ENCODE assay signal across 23 mouse cellular contexts in genomic region chr1:120070168-120070567, GRCm38 (mm10). TPM values are rescaled to one million over a fixed set of nuclear protein-coding genes. Genes with fewer than 3 reads are reported as not detected.
DNase-seq lines count a peak whose midpoint lies in the region; ATAC-seq and TF ChIP-seq lines count a peak whose summit lies in the region.
"Had no signal": no experiment of that assay in that cellular context is flagged by ENCODE, and none has a peak within 500 bp of the region (broad histone marks: within the 10 kb centered on the region; RNA-seq: fewer than 3 reads in every experiment).

No protein-coding gene starts in this region.

- TF ChIP-seq CTCF in hindbrain, postnatal 0 days (IDR thresholded peaks at IDR 0.05; ENCODE audit: low read depth) = no peak

- DNase-seq in kidney, adult 8-10 months = peak; percentile 47 to 66
- DNase-seq in kidney, postnatal 10 days = no peak
- peak; percentile 59 for DNase-seq in midbrain, embryonic 11.5 days (ENCODE audit: low spot score, missing footprints)
- no peak for DNase-seq in midbrain, embryonic 14.5 days
- peak; percentile 43 to 84 for DNase-seq in kidney, postnatal 25 days
- no peak for DNase-seq in hindbrain, postnatal 0 days (ENCODE audit: low spot score)
- DNase-seq in MN1 (ENCODE audit: low spot score) = no peak
- DNase-seq: adrenal gland, adult 2 months; B cell, adult 2 months; cerebellum, adult 11 months; cerebellum, adult 9-11 months; gastrocnemius, postnatal 10 days; lung, postnatal 14 days had no signal

- no peak for ATAC-seq in midbrain, embryonic 11.5 days (ENCODE audit: low FRiP score)
- no peak for ATAC-seq in midbrain, embryonic 14.5 days (ENCODE audit: low FRiP score, low TSS enrichment)
- no peak for ATAC-seq in hindbrain, postnatal 0 days
- ATAC-seq: forebrain, embryonic 16.5 days had no signal

- H3K36me3 ChIP-seq in midbrain, embryonic 11.5 days (ENCODE audit: control insufficient read depth, insufficient read depth, low read length) = no peaks in the 10 kb centered on the region
- no peaks in the 10 kb centered on the region for H3K36me3 ChIP-seq in midbrain, embryonic 14.5 days (ENCODE audit: control insufficient read depth, insufficient read depth, low read length)
- no peaks in the 10 kb centered on the region for H3K36me3 ChIP-seq in hindbrain, postnatal 0 days (ENCODE audit: insufficient read depth, low read length)
- H3K36me3 ChIP-seq: forebrain, embryonic 10.5 days; G1E; hindbrain, embryonic 10.5 days; limb, embryonic 12.5 days; midbrain, embryonic 12.5 days had no signal

- peaks cover 13% of the 10 kb centered on the region; the same call in 1 of the 2 replicates for H3K4me1 ChIP-seq in midbrain, embryonic 11.5 days (ENCODE audit: control insufficient read depth, insufficient read depth, low read length)
- H3K4me1 ChIP-seq in midbrain, embryonic 14.5 days (ENCODE audit: control insufficient read depth, insufficient read depth, low read length) = peaks cover 4% of the 10 kb centered on the region
- peaks cover 6% of the 10 kb centered on the region; the same call in 1 of the 2 replicates for H3K4me1 ChIP-seq in hindbrain, postnatal 0 days (ENCODE audit: insufficient read depth, low read length)

- H3K9me3 ChIP-seq in midbrain, embryonic 11.5 days (ENCODE audit: control insufficient read depth, low read length) = no peaks in the 10 kb centered on the region
- H3K9me3 ChIP-seq in midbrain, embryonic 14.5 days (ENCODE audit: control insufficient read depth, low read length) = no peaks in the 10 kb centered on the region
- no peaks in the 10 kb centered on the region for H3K9me3 ChIP-seq in hindbrain, postnatal 0 days (ENCODE audit: low read length)
- H3K9me3 ChIP-seq: forebrain, embryonic 10.5 days; G1E; hindbrain, embryonic 10.5 days; limb, embryonic 12.5 days; midbrain, embryonic 12.5 days had no signal

- H3K4me2 ChIP-seq in midbrain, embryonic 11.5 days = no peak overlapping the region
- H3K4me2 ChIP-seq in midbrain, embryonic 14.5 days (ENCODE audit: low read length) = no peak overlapping the region
- no peak overlapping the region for H3K4me2 ChIP-seq in hindbrain, postnatal 0 days (ENCODE audit: low read depth, low read length)
- H3K4me2 ChIP-seq: heart, embryonic 11.5 days; limb, embryonic 12.5 days; midbrain, embryonic 12.5 days had no signal

- no peak overlapping the region for H3K4me3 ChIP-seq in midbrain, embryonic 11.5 days (ENCODE audit: low read depth, low read length)
- H3K4me3 ChIP-seq in midbrain, embryonic 14.5 days (replicated peaks; ENCODE audit: low read depth, low read length) = no peak overlapping the region
- no peak overlapping the region for H3K4me3 ChIP-seq in hindbrain, postnatal 0 days (ENCODE audit: low read length)
- H3K4me3 ChIP-seq: forebrain, embryonic 10.5 days; hindbrain, embryonic 10.5 days; layer of hippocampus, adult 2 months; limb, embryonic 12.5 days; midbrain, embryonic 12.5 days had no signal

- 66% methylated on average over 6 of the region's 6 CpGs for WGBS in midbrain, embryonic 11.5 days
- 68% methylated on average over 6 of the region's 6 CpGs for WGBS in midbrain, embryonic 14.5 days
- 80% methylated on average over 6 of the region's 6 CpGs for WGBS in hindbrain, postnatal 0 days

- H3K27ac ChIP-seq in midbrain, embryonic 11.5 days (ENCODE audit: low read depth, low read length) = no peak overlapping the region
- no peak overlapping the region for H3K27ac ChIP-seq in midbrain, embryonic 14.5 days (replicated peaks; ENCODE audit: low read depth, low read length)
- no peak overlapping the region for H3K27ac ChIP-seq in hindbrain, postnatal 0 days
- H3K27ac ChIP-seq: forebrain, embryonic 10.5 days; hindbrain, embryonic 10.5 days; layer of hippocampus, adult 2 months; limb, embryonic 12.5 days; midbrain, embryonic 12.5 days; stomach, postnatal 0 days had no signal

- peaks cover 13% of the 10 kb centered on the region for H3K27me3 ChIP-seq in midbrain, embryonic 11.5 days (ENCODE audit: control insufficient read depth, insufficient read depth, low read length)
- peaks cover 13% of the 10 kb centered on the region; the same call in 1 of the 2 replicates for H3K27me3 ChIP-seq in midbrain, embryonic 14.5 days (ENCODE audit: control insufficient read depth, insufficient read depth, low read length)
- no peaks in the 10 kb centered on the region for H3K27me3 ChIP-seq in hindbrain, postnatal 0 days (ENCODE audit: insufficient read depth, low read length)
- H3K27me3 ChIP-seq: CH12.LX had no signal

- H3K9ac ChIP-seq in midbrain, embryonic 11.5 days (ENCODE audit: low read length) = no peak overlapping the region
- H3K9ac ChIP-seq in midbrain, embryonic 14.5 days (replicated peaks; ENCODE audit: low read length) = no peak overlapping the region
- no peak overlapping the region for H3K9ac ChIP-seq in hindbrain, postnatal 0 days (replicated peaks; ENCODE audit: low read length)
- H3K9ac ChIP-seq: limb, embryonic 12.5 days; midbrain, embryonic 12.5 days had no signal

RNA-seq across cellular contexts. Expression of gene Tmem37, which starts 3.7 kb away (rescaled TPM):
- 6.8 and 7.3 TPM in 2 replicates for polyA plus RNA-seq in midbrain, embryonic 11.5 days (2014; fragmentation: Nextera tagmentation; extraction: Ambion mirVana)
- 3.1 and 7.4 TPM in 2 replicates for polyA plus RNA-seq in midbrain, embryonic 14.5 days (2014; fragmentation: Nextera tagmentation; extraction: Ambion mirVana)
- total RNA-seq in hindbrain, postnatal 0 days (2014; rRNA removed) = 2.9 and 3.8 TPM in 2 replicates
- polyA plus RNA-seq in hindbrain, postnatal 0 days (2015; fragmentation: Nextera tagmentation; extraction: Ambion mirVana) = 9.1 and 9.4 TPM in 2 replicates
- total RNA-seq: CH12.LX had no signal
- polyA plus RNA-seq: G1E had no signal

RNA-seq across cellular contexts. Expression of gene Dbi, which starts 50.7 kb away (rescaled TPM):
- polyA plus RNA-seq in midbrain, embryonic 11.5 days (2014; fragmentation: Nextera tagmentation; extraction: Ambion mirVana) = 690 and 715 TPM in 2 replicates
- polyA plus RNA-seq in midbrain, embryonic 14.5 days (2014; fragmentation: Nextera tagmentation; extraction: Ambion mirVana) = 759 and 1,068 TPM in 2 replicates
- total RNA-seq in hindbrain, postnatal 0 days (2014; rRNA removed) = 529 and 602 TPM in 2 replicates
- 2,773 and 3,206 TPM in 2 replicates for polyA plus RNA-seq in hindbrain, postnatal 0 days (2015; fragmentation: Nextera tagmentation; extraction: Ambion mirVana)

RNA-seq across cellular contexts. Expression of gene 3110009E18Rik, which starts 50.8 kb away (rescaled TPM):
- polyA plus RNA-seq in midbrain, embryonic 11.5 days (2014; fragmentation: Nextera tagmentation; extraction: Ambion mirVana) = 26.4 and 27.1 TPM in 2 replicates
- polyA plus RNA-seq in midbrain, embryonic 14.5 days (2014; fragmentation: Nextera tagmentation; extraction: Ambion mirVana) = 18.7 and 21.4 TPM in 2 replicates
- 2.2 and 2.5 TPM in 2 replicates for total RNA-seq in hindbrain, postnatal 0 days (2014; rRNA removed)
- polyA plus RNA-seq in hindbrain, postnatal 0 days (2015; fragmentation: Nextera tagmentation; extraction: Ambion mirVana) = 10.7 and 15.2 TPM in 2 replicates

Comparison
In these comparisons a context has a peak if more than half of its experiments do, and no peak if none do; other contexts are left out.
1. DNase-seq: peak in kidney, adult 8-10 months (2 of 2), midbrain, embryonic 11.5 days (single experiment) and kidney, postnatal 25 days (2 of 2); none in kidney, postnatal 10 days (single experiment), midbrain, embryonic 14.5 days (single experiment), hindbrain, postnatal 0 days (single experiment) and MN1 (single experiment).